Mouse (Mus musculus) kidney, postnatal 25 days (tissue): Measurements from ENCODE around the gene Prdm11.

Experiments
- DNase-seq, 2 experiments: peaks; one replicate each; pipeline ENCODE4 v3.0.0; 2021; ENCODE audit warnings: mixed read lengths in 2 of 2

Gene Prdm11

DNA sequence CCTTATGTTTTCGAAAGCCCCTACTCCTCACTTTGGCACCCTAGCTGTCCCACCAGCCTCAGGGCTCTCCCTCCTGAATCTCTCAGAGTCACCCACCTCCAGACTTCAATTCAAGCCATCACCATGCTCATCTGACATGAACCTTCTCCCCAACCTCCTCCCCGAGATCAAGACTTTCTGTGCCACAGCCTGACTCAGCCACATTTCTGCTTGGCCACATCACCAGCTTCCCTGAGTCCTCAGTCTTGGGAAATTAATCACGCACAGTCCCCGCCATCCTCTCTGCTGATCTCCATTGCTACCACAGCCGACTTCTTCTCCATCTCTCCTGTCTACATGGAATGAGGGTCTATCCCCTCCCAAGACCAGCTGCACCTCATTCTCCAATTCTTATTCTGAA, 34.5 kb downstream of the Prdm11 start:
- no peak for DNase-seq

DNA sequence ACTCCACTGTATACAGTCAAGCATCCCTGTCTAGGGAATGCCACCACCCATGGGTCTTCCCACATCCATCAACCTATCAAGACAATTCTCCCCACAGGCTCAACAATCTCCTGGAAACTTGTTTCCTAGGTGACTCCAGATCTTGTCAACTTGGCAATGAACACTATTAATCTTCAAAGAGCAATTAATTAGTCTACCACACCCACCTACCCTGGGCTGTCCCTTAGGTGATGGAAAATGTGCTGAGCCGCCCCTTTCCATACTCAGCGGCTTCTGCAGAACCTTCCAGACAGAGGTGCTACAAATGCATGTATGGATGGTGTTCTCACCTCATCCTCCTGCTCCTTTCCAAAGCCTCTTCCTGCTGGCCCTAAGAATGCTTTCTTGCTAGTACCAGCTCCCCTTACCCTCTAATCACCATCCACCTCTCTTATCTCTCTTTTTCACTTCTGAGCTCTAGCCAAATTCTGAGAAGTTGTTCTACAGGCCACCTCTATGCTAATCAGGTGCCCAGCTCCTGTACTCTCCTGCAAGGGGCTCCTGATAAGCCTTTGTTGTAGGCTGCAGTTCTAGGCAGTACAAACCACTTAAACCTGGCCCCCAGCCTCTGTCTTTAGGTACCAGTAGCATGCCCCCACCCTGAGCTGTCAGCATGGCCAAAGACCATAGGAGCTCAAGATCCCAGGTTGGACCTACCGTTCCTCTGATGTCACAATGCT, 37.8 kb downstream of the Prdm11 start:
- no peak for DNase-seq

- DNase-seq: no peak
Observed at GRCm38 (mm10) chr2:93005028-93005427, 40.9 kb downstream of the Prdm11 start.

DNA sequence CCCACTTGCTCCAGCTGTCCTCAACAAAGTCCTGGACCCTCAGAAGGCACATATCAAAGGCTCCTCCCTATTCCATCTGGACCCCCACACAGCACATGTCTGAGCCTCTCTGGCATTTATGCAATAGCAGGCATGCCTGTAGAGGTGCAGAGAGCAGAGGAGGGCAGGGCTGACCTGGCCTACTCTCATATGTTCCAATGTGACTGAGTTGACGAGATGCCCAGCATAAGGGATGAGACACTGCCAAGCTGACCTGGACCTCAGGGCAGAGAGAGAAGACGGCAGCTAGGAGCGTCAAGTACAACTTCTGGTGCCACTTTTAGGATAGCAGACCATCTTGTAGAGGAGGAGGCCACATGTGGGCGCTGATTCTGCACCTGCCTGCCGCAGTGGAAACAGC, 54.0 kb downstream of the Prdm11 start:
- no peak for DNase-seq

DNA sequence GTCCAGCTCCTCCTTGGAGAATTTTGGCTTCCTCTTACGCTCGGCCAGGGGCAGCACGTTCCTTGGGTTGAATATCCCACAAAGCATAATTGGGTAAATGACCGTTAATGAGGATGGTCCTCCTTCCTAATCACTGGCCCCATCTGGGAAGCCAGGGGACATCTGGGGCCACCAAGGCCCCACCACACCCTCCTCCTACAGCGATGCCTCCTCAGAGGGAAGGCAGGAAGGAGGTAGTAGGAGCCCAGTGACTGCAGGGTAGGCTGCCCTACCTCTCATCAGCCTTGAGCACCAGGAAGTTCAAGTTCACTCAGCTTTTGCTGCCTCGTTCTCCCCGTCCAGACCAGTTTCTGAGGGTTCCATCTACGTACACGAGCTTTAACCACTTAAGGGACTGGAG, 56.4 kb downstream of the Prdm11 start:
- DNase-seq: no peak

DNA sequence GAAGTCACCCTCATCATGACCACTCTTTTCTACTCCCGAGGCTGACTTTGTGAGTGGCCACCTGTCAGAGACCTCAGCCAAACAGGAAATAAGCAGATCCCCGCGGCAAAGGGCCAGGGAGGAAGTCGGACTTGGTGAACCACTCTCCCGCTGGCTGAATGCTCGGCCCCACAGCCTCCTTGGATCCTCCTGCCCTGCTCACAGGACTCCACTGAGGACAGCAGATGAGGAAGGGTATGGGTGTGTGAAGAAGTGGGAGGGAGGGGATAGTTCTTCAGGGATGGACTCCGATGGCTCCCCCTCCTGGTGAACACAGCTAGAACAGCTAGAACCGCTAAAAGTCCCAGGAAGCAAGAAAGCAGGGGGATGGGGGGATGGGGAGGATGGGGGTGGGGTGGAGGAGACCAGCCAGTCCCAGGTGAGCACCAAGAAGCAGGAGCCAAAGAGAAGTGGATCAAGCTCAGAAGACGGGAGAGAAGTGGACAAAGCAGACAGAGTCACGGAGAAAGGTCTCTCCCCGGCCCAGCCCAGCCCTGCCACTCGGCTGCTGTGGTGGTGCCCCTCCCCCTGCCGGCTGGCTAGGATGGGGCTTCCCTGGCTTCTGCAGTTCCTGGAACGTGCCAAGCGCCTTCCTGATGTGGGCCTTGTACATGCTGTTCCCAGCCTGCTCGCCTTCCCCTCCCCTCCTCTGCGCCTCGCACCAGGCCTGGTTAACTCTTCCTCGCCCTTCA, 57.9 kb downstream of the Prdm11 start:
- DNase-seq: peak; percentile 82 to 91

GRCm38 (mm10) chr2:92987108-92987618, 58.8 kb downstream of the Prdm11 start:
- DNase-seq: no peak

DNA sequence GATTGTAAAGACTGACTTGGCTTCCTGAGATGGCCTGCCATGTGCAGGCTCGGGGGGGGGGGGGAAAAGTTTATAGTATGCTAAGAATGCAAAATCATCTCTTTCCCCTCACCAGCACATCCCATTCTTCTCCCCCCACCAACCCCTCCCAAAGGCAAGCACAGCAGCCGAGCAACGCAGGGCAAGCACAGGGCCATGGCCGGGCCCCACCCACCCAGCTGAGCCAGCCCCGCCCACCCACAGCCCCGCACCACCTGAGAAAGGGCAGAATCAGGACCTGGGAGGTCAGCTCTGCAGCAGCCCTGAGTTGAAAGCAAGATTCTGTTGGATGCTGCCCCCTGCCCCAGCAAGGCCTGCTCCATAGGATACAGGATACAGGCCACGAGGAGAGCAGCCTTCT, 60.4 kb downstream of the Prdm11 start:
- DNase-seq: no peak

DNA sequence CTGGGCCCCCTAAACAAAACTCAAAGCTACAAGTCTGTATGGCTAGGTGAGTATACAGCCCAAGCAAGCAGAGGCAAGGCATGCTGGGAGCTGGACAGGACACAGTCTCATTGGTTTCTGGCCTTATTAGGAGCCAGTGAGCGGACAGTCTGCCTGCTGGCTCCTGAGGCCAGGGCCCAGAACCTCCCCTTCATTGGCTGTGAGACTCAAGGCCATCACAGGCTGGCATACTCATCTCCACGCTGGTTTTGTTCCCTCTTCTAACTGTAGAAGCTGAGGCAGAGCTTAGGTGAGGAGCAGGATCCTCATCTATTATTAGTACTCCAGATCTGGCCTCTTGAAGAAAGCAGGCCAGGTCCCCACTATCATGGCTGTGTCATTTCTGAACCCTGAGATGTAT, 60.8 kb downstream of the Prdm11 start:
- no peak for DNase-seq

- DNase-seq: no peak
Observed at GRCm38 (mm10) chr2:92984321-92985108, 61.5 kb downstream of the Prdm11 start.

DNA sequence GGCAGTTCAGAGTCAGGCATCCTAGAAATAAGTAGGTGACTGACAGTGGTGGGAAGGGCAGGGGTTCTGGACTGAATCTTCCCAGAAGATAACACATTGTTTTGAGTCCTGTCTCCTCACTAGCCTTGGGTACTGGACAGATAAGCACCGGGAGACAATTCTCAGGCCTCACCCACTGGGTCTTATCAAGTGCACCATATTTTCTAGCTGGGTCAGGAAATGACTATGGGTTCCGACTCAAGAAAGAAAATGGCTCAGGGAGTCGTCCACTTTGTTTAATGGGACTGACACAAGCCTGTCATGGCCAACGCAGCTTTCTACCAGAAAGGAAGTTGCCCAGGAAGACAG, 62.7 kb downstream of the Prdm11 start:
- DNase-seq: no peak

- peak in 1 of 2 experiments; percentile 18 for DNase-seq
Observed at GRCm38 (mm10) chr2:92982591-92983272, 63.2 kb downstream of the Prdm11 start.

- no peak for DNase-seq
Observed at GRCm38 (mm10) chr2:92980165-92980564, 65.8 kb downstream of the Prdm11 start.

DNA sequence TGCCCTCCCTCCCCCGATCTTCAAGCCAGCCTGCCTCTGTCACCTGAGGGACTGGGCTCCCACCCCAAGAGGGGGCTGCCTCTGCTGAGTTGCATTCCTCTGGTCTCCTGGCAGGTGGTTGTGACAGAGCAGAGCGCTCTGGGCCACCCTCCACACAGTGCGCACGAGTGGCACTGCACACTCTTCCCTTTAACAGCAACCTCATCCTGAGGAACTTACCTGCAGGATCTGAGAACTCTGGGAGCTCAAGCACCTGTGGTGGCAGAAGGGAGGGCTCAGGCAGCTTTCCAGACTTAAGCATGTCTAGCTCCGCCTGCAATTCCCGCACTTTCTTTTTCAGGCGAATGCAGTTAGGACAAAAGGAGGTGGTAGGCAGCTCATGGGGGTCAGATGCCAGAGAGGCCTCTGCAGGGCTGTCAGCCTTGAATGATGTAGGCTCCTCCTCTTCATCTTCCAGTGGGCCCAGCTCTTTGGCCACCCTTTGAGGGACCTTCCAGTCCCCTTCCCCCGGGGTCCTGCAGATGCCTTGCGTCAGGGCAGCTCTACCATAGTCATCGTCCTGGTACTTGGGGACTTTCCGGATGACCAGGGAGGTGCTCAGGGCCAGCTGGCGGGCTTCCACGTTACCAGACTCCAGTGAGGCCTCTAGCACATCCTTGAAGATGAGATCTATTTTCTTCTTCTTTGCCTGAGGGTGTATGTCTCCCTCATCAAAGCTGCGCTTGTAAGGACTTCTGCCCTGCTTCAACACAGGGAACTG, 70.8 kb downstream of the Prdm11 start:
- no peak for DNase-seq

- DNase-seq: no peak
Observed at GRCm38 (mm10) chr2:92973646-92974045, 72.3 kb downstream of the Prdm11 start.

DNA sequence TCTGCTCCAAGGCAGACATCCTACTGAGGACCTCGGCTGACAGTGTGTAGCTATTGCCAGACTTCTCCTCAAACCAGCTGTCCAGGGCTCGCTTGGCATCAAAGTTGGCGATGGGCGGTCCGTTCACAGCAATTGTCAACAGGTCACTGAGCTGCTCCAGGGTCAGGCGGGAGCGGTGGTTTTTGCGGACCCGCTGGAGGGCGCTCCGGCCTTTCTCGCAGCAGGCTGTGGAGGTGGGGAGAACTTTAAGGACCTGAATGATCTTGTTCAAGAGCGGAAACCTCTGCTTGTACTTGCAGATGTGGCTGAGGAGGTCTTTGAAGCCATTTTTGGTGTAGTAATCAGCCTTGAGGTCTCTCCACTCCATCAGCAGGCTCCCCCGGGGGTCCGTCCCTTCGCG, 73.9 kb downstream of the Prdm11 start:
- no peak for DNase-seq

DNA sequence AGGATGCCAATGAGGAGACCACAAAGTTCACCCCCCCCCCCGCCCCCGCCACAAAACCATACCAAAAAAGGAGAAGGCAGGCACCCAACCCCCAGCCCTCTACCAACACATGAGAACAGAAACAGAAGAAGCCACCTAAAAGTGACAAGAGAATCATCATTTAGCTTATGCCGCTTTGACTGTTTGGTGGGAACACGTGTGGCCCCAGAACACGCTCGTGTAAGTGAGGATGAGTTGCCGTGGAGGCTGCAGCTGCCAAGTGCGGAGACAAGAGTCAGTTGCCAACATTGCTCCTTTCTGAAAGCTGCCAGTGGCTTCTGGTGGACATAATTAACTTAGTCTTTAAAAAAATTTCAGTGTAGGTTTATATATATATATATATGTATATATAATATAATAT, 74.4 kb downstream of the Prdm11 start:
- DNase-seq: no peak

DNA sequence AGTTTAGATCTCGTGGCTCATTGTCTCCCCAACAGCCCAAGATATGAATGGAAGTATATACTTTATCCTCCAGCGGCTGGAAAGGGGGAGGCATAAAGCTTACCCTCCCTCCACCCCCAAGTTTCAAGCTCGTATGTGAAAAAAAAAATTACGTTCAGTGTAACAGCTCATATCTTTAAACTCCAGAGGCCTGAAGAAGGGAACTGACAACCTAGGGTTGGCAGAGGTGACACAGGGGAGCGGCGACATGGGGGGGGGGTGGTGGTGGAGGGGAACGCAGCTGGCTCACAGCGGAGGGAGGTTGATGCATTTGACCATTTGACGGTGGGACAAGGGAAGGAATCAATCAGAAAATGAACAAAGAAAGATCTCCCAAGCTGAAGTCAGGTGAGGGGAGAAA, 74.9 kb downstream of the Prdm11 start:
- DNase-seq: no peak

GRCm38 (mm10) chr2:92967839-92968166, 78.2 kb downstream of the Prdm11 start:
- no peak for DNase-seq

DNA sequence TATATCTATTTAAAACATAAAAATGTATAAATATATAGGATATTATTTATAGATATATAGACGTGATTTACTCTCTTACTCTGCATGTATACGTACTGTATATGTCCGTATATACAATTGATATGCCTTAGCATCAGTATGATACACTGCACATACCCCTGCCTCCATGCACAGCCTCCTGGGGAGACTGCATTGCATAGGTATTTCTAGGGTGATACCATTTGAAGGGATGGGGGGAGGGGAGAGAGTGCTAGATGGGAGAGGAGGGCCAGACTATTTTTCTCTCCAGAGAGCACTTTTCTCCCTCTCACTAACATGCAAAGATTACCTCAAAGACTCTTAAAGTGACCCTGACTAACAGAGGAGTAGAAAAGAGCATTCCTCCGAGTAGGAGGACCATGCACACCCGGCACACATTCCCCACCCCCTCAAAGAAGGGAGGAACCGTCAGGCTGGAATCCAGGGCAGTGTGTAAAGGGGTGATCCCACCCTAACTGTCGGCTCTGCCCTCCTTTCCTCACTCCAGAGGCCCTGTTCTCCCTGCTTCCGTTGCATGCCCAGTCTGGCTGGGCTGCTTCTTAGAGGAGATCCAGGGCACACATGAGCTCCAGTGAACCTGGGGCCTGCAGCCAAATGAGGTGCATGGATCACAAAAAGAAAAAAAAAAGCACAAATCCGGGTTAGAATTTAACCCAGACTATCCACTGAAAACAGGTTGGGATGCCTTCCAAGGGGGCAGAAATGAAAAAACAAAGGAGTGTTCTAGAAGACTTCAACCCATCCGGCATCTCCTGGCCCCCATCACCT, 78.7 kb downstream of the Prdm11 start:
- peak; percentile 60 to 64 for DNase-seq

- DNase-seq: no peak
Observed at GRCm38 (mm10) chr2:92966257-92966656, 79.7 kb downstream of the Prdm11 start.

- no peak for DNase-seq
Observed at GRCm38 (mm10) chr2:92964345-92964744, 81.6 kb downstream of the Prdm11 start.
